Mouse (Mus musculus): ENCODE measurements at regions not wholly inside any gene's neighbourhood (a gene's known extent, or its start where the extent isn't known, plus 50 kb on each side); places are given as distances from the start of the nearest gene placed in this dataset.

- DNase-seq (ENCODE audit: low spot score) = no peak
Measured at GRCm38 (mm10) chr5:141054991-141055390, 54.6 kb upstream of the Card11 start.

GRCm38 (mm10) chr5:141055596-141056343 is 55.4 kb upstream of the Card11 start:
- no peak for DNase-seq (ENCODE audit: low spot score)

GRCm38 (mm10) chr5:141058141-141058540 is 57.8 kb upstream of the Card11 start:
- no peak for DNase-seq (ENCODE audit: low spot score)

- DNase-seq (ENCODE audit: low spot score) = no peak
Measured at GRCm38 (mm10) chr5:141058863-141059262, 58.5 kb upstream of the Card11 start.

- no peak for DNase-seq (ENCODE audit: low spot score)
Measured at GRCm38 (mm10) chr5:141062144-141062543, 61.8 kb upstream of the Card11 start.

GRCm38 (mm10) chr5:141067561-141067960 is 67.2 kb upstream of the Card11 start:
- DNase-seq (ENCODE audit: low spot score) = no peak

GRCm38 (mm10) chr5:141074457-141074856 is 74.1 kb upstream of the Card11 start:
- no peak for DNase-seq (ENCODE audit: low spot score)

GRCm38 (mm10) chr5:141076158-141076557 is 75.8 kb upstream of the Card11 start:
- DNase-seq (ENCODE audit: low spot score) = no peak

- DNase-seq (ENCODE audit: low spot score) = no peak
Measured at GRCm38 (mm10) chr5:141076942-141077341, 76.6 kb upstream of the Card11 start.

GRCm38 (mm10) chr5:141080896-141081295 is 80.5 kb upstream of the Card11 start:
- no peak for DNase-seq (ENCODE audit: low spot score)

GRCm38 (mm10) chr5:141084056-141084730 is 83.8 kb upstream of the Card11 start:
- no peak for DNase-seq (ENCODE audit: low spot score)

- no peak for DNase-seq (ENCODE audit: low spot score)
Measured at GRCm38 (mm10) chr5:141084746-141085145, 84.4 kb upstream of the Card11 start.

GRCm38 (mm10) chr5:141091676-141092075 is 91.3 kb upstream of the Card11 start:
- no peak for DNase-seq (ENCODE audit: low spot score)

GRCm38 (mm10) chr5:141093641-141094040 is 93.3 kb upstream of the Card11 start:
- peak; percentile 28 for DNase-seq (ENCODE audit: low spot score)

GRCm38 (mm10) chr5:141097878-141098277 is 97.5 kb upstream of the Card11 start:
- peak; percentile 5 for DNase-seq (ENCODE audit: low spot score)

GRCm38 (mm10) chr5:141111666-141112065 is 111.3 kb upstream of the Card11 start:
- no peak for DNase-seq (ENCODE audit: low spot score)

GRCm38 (mm10) chr5:141115273-141115904 is 115.0 kb upstream of the Card11 start:
- DNase-seq (ENCODE audit: low spot score) = no peak

GRCm38 (mm10) chr5:141115963-141116362 is 115.6 kb upstream of the Card11 start:
- no peak for DNase-seq (ENCODE audit: low spot score)

- no peak for DNase-seq (ENCODE audit: low spot score)
Measured at GRCm38 (mm10) chr5:141125870-141126269, 115.4 kb upstream of the Sdk1 start.

- DNase-seq (ENCODE audit: low spot score) = no peak
Measured at GRCm38 (mm10) chr5:141126536-141126935, 114.8 kb upstream of the Sdk1 start.

GRCm38 (mm10) chr5:141131036-141131435 is 110.3 kb upstream of the Sdk1 start:
- DNase-seq (ENCODE audit: low spot score) = no peak

- DNase-seq (ENCODE audit: low spot score) = no peak
Measured at GRCm38 (mm10) chr5:141131906-141132305, 109.4 kb upstream of the Sdk1 start.

GRCm38 (mm10) chr5:141136239-141136638 is 105.1 kb upstream of the Sdk1 start:
- no peak for DNase-seq (ENCODE audit: low spot score)

Data from heart, adult 8-10 months (tissue).